Mouse (Mus musculus) left cerebral cortex, postnatal 10 days (tissue): ENCODE data around the gene Immp2l. TPM values are rescaled to one million over a fixed set of nuclear protein-coding genes. Genes with fewer than 3 reads are reported as not detected.

Experiments
- DNase-seq, 2 experiments: peaks; one replicate each; pipeline ENCODE4 v3.0.0; 2021 to 2022; ENCODE audit warnings: low spot score in 2 of 2, mixed read lengths in 1 of 2; ENCODE audit errors: extremely low spot score in 1 of 2
- intact Hi-C: fragments of 180-260 bp; cut with DNase I; formaldehyde crosslinking; loops from one replicate; pipeline ENCODE4 v1.15.1; 2025
- total RNA-seq, 2 experiments: library from RNA; stranded (reverse); gene quantifications; 2 replicates each; pipeline ENCODE4 v1.2.3; 2021

The Immp2l gene
- total RNA-seq, 2 experiments from 2014 or later: 3.1 to 4.7 TPM

GRCm38 (mm10) chr12:41119657-41120056, 95.8 kb downstream of the Immp2l start:
- intact Hi-C loops: no loop called here
- no peak for DNase-seq

GRCm38 (mm10) chr12:41123207-41123606, 99.3 kb downstream of the Immp2l start:
- no peak for DNase-seq
- intact Hi-C loops: no loop called here

GRCm38 (mm10) chr12:41134885-41135284, 111.0 kb downstream of the Immp2l start:
- intact Hi-C loops: no loop called here
- no peak for DNase-seq

GRCm38 (mm10) chr12:41159543-41159942, 135.7 kb downstream of the Immp2l start:
- intact Hi-C loops: no loop called here
- no peak for DNase-seq

DNA sequence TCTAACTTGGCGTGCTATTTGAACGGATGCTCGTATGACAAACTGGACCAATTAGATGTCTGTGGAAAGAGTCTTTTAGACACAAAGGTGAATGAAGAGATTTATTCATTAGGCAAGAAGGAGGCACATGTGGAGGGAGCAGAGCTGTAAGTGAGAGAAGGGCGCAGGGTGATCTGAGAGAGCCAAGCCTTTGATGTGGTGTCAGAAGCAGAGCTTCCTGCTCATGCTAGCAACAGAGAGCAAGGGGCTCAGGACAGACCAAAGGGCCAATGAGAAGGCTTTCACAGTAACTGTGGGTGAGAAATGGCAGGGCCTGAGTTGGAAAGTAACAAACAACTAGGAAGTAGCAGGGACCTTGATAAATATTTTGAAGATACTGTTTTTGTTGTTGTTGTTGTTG, 143.9 kb downstream of the Immp2l start:
- no peak for DNase-seq
- intact Hi-C loops: no loop called here

DNA sequence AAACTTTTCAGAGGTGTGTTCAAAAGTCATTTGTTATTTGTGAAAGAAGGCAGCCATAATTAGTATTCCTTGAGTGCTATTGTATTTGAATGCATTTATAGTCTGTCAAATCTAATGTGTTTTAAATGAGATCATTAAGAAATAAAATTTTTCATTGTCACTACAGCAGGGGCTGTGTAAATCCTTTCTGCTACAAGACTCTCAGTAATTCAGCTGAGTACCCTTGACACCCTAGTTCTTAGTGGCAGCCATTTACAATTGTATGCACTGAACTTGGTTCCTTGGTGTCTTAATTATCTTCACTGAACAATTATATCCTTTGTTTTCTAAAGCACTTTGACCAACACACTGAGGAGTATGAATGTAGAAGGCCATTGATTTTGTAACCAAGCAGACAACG, 146.2 kb downstream of the Immp2l start:
- no peak for DNase-seq
- intact Hi-C loops: no loop called here

DNA sequence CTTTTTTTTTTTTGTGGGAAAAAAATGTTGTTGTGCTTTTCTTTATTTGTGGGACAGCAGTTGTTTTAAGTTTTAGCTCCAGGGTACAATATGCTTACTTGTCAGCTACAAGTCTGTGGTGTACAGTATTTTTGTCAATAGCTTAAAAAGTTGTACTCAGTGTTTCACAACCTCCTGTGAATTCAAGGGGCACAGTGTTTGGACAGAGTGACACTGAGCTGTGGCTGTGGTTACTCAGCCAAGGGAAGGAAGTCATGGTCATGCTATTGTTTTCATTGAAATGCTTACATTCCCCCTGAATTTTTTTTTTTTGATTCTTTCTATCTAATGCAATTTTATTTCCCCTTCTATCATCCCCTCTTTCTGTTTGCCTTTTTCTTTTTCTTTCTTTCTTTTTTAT, 159.0 kb downstream of the Immp2l start:
- no peak for DNase-seq
- intact Hi-C loops: no loop called here

GRCm38 (mm10) chr12:41185060-41185459, 161.2 kb downstream of the Immp2l start:
- intact Hi-C loops: no loop called here
- DNase-seq: no peak

DNA sequence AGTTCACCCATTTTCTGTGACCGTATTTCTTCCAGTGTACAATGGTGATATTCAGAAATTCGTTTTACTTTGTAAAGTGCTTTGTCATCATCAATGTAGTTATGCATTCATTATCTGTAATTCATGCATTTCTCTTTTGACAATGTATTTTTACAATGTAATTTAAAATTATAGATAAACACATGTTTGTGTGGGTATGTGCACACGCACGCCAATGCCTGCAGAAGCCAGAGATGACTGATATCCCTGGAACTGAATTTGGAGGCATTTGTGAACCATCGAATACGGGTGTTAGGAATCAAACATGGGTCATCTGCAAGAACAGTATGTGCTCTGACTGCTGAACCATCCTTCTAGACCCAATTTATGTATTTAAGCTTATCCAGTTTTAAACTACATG, 161.6 kb downstream of the Immp2l start:
- no peak for DNase-seq
- intact Hi-C loops: no loop called here

DNA sequence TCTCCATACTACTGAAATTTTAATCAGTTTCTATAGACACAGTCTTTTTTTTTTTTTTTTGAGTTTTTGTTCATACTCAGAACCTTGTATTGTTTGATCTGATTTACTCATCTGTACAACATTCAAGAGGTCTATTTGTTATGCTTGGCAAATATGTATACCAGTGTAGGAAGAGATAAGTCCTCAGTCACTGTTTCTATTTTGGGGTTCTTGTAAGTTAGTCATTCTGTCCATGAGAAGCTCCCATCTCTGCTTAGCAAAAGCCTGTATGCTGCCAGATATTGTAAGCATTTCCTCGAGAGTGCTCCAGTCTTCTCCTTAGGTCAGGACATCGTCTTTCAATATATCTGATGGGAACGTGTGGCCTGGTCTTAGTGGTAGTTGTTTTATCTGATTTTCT, 168.9 kb downstream of the Immp2l start:
- DNase-seq: no peak
- intact Hi-C loops: no loop called here

DNA sequence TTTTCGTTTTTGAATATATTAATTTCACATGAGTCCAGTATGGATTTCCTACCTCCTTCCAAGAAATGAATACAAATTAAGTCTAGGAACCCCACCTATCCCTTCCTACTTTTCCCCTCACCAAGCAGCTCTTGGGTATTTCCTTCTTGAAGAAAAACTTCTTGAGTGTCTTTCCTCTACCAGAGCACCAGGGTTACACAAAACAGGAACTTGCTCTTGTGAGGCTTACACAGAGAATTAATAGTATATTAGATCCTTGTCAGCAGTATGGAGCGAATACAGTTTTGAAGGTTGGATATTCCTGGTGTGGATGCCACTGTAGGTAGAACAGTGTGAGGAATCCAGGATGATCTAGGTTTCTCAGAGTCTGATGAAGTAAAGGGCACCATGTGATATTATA, 172.5 kb downstream of the Immp2l start:
- intact Hi-C loops: no loop called here
- DNase-seq: no peak

DNA sequence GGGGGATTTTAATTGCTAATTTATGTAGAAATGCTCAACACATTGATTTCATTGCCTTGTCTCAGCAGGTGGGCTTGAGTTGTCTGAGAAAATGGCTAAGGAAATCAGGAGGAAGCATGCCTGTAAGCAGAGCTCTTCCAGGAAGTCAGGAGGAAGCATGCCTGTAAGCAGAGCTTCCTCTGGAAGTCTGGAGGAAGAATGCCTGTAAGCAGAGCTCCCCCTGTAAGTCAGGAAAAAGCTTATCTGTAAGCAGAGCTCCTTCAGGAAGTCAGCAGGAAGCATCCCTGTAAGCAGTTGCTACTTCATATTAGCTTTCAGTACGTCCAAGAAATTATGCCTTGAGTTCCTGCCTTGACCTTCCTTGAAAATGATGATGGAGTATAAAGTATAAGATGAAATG, 191.3 kb downstream of the Immp2l start:
- intact Hi-C loops: no loop called here
- no peak for DNase-seq

- no peak for DNase-seq
- intact Hi-C loops: no loop called here
Observed at GRCm38 (mm10) chr12:41221893-41222292, 198.0 kb downstream of the Immp2l start.

DNA sequence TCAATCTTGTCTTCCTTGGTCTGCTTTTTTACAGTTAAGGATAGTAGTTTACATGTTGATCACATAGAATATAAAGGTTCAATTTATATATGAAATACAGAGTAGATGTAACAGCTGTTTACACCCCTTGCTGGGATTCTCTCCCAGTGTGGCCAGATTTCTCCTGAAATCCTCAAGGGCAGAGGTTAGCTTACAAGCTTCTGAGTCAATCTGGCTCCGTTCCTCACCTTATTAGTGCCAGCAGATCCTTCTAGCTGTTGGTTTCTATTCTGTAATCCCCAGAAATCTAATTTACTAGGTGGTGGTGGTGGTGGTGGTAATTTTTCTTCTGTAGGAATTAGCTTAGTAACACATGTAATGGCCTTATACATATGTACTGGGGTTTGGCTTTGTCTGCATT, 199.8 kb downstream of the Immp2l start:
- intact Hi-C loops: no loop called here

DNA sequence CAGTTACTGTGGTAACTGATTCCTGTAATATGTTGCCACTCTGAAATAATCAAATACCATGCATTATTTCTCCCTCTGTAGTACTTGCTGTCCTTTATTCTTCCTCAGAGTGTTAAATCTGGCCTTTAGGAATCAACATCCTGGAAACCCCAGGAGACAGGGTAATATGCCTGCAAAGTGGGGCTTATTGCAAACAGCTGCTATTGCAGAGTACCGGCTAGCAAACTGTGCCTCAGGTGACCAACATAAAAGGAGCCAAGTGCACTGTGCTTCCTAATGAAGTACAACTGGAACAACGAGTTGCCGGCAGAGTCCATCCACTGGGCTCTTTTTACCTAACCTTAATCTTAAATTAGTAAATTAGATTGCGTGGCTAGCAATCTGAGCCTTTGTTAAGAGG, 200.6 kb downstream of the Immp2l start:
- intact Hi-C loops: no loop called here
- no peak for DNase-seq

More for the DNA sequence above, 199.8 kb downstream of the Immp2l start:
- DNase-seq: no peak

- intact Hi-C loops: no loop called here
- DNase-seq: no peak
Observed at GRCm38 (mm10) chr12:41231966-41232365, 208.1 kb downstream of the Immp2l start.

DNA sequence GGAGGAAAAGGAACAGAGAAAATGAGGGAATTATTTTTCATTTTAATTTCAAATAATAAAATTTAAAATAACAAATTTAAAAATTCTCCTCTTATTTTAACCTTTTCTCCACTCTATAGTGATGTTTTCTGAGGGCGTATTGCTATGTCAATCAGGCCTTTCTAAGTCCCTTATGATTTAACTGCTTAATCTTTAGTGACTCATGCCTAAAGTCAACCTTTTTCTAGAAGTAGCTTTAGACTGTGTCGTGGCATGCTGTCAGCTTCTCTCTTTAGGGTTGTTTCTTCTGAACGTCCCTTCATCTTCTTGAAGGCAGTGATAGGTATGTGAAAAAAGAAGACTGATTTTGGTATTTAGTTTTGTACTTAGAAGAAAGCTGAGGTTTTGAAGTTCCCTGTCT, 214.0 kb downstream of the Immp2l start:
- intact Hi-C loops: no loop called here
- no peak for DNase-seq

- no peak for DNase-seq
- intact Hi-C loops: loop anchor here (10.0 kb wide), 1 partner anchor 1854 kb away; no protein-coding TSS in a partner anchor
Observed at GRCm38 (mm10) chr12:41241221-41241620, 217.3 kb downstream of the Immp2l start.

GRCm38 (mm10) chr12:41248254-41248653, 224.4 kb downstream of the Immp2l start:
- intact Hi-C loops: loop anchor here (10.0 kb wide), 1 partner anchor 1847 kb away; no protein-coding TSS in a partner anchor
- DNase-seq: no peak

DNA sequence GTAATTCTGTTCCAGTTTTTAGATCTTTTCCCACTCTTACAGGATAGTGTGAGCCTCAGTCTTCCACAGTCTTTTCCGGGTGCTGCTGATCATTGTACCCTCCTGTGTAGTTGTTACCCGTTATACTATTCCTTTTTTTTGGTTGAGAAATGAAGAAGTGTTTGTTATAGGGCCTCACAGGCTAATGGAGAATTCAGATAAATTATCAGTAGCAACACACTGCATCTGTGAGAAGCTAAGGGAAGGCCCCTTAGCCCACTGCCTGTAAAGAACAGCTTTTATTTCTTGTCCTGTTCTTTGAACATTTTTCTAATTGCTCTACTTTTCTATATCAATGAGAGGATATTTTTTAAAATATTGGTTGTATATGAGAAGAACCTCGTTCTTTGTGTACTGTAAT, 226.2 kb downstream of the Immp2l start:
- no peak for DNase-seq
- intact Hi-C loops: no loop called here

- intact Hi-C loops: no loop called here
- DNase-seq: no peak
Observed at GRCm38 (mm10) chr12:41257905-41258304, 234.0 kb downstream of the Immp2l start.

- no peak for DNase-seq
- intact Hi-C loops: no loop called here
Observed at GRCm38 (mm10) chr12:41259608-41260007, 235.7 kb downstream of the Immp2l start.
